Mouse (Mus musculus) liver, adult 2 months (tissue): ENCODE results near the gene H2-T24. TPM values are rescaled to one million over a fixed set of nuclear protein-coding genes. Genes with fewer than 3 reads are reported as not detected.
"Not testable (repeated sequence)": the region's sequence is repeated elsewhere in the genome, so short reads cannot be mapped to it uniquely, and the experiment has no call there.

Experiments used
- DNase-seq: peaks from one replicate; pipeline ENCODE4 v3.0.0-alpha.2; 2011; ENCODE audit warnings: low read depth, low spot score; ENCODE audit errors: extremely low read depth
- H3K27ac ChIP-seq: fragments of 200-500 bp; replicated peaks from 2 replicates; pipeline ENCODE4 v1.5.1; 2012; ENCODE audit warnings: low read depth, mild to moderate bottlenecking, control low read depth, inconsistent platforms, low read length; ENCODE audit not compliant: insufficient read depth
- H3K27me3 ChIP-seq: fragments of 200-500 bp; 2 replicates; pipeline ENCODE4 v1.6.1; 2012; ENCODE audit warnings: mild to moderate bottlenecking, moderate library complexity, low read length, inconsistent platforms; ENCODE audit not compliant: control insufficient read depth, insufficient read depth
- H3K36me3 ChIP-seq: fragments of 200-500 bp; 2 replicates; pipeline ENCODE4 v1.6.1; 2012; ENCODE audit warnings: low read length, inconsistent platforms; ENCODE audit not compliant: control insufficient read depth, insufficient read depth
- H3K4me1 ChIP-seq: fragments of 200-500 bp; 2 replicates; pipeline ENCODE4 v1.6.1; 2011; ENCODE audit warnings: low read length; ENCODE audit not compliant: control insufficient read depth, insufficient read depth
- H3K4me3 ChIP-seq: fragments of 200-500 bp; 2 replicates; pipeline ENCODE4 v1.5.1; 2011; ENCODE audit warnings: low read depth, mild to moderate bottlenecking, control low read depth, low read length, moderate library complexity; ENCODE audit not compliant: insufficient read depth
- H3K79me2 ChIP-seq: fragments of 200-500 bp; 2 replicates; pipeline ENCODE4 v1.6.1; 2012; ENCODE audit warnings: inconsistent platforms, mild to moderate bottlenecking, low read length, moderate library complexity; ENCODE audit not compliant: control insufficient read depth, insufficient read depth
- H3K9ac ChIP-seq: fragments of 200-500 bp; 2 replicates; pipeline ENCODE4 v1.6.1; 2012; ENCODE audit warnings: low read depth, mild to moderate bottlenecking, control low read depth, inconsistent platforms, low read length
- CTCF ChIP-seq: fragments of 200-500 bp; IDR thresholded peaks from 2 replicates; pipeline ENCODE4 v1.5.1; 2011; ENCODE audit warnings: low read depth, low read length, control low read depth
- POLR2A ChIP-seq: fragments of 200-500 bp; IDR thresholded peaks from 2 replicates; pipeline ENCODE4 v1.6.1; 2011; ENCODE audit warnings: low read length, control low read depth; ENCODE audit not compliant: insufficient read depth; ENCODE audit errors: extremely low read depth
- WGBS: fragments of 180-500 bp; shearing (Covaris S2); methylation state at CpG from one replicate; pipeline ENCODE4 v1.1.7; 2018; 5-methylcytosine and 5-hydroxymethylcytosine counted together
- polyA plus RNA-seq: library from polyadenylated mRNA; depleted of rRNA; stranded (reverse); fragments of >200 nt; gene quantifications from 2 replicates; pipeline ENCODE4 v1.2.3, GENCODE M21; 2012
- total RNA-seq: library from RNA; depleted of rRNA; stranded (reverse); fragments of >200 nt; gene quantifications from 2 replicates; pipeline ENCODE4 v1.2.3, GENCODE M21; 2014

H2-T24 gene
- total and polyA plus RNA-seq, 2 experiments: 2.1 to 5.3 TPM

- Histone ChIP-seq H3K4me1 (no peaks in the 10 kb centered on the region), H3K27me3 (no peaks in the 10 kb centered on the region), H3K9ac (no peak overlapping the region), H3K4me3 (no peak overlapping the region), H3K36me3 (peaks cover 6% of the 10 kb centered on the region; the same call in 1 of the 2 replicates), H3K27ac (no peak overlapping the region), H3K79me2 (no peaks in the 10 kb centered on the region)
- 98% methylated on average over 5 of the region's 5 CpGs for WGBS
- TF ChIP-seq CTCF (no peak), POLR2A (no peak)
- DNase-seq: no peak
Observed at GRCm38 (mm10) chr17:36014977-36015376, 5.4 kb downstream of the H2-T24 start.

DNA sequence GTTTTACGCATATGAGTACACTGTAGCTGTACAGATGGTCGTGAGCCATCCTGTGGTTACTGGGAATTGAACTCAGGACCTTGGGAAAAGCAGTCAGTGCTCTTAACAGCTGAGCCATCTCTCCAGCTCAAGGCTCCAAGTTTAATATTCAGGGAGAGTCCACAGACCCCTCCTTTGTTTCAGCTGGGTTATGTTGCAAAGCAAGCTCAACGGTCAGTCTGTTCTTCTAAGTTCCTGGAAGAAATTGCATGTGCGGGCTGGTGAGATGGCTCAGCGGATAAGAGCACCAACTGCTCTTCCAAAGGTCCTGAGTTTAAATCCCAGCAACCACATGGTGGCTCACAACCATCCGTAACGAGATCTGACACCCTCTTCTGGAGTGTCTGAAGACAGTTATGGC is 16.0 kb downstream of the H2-T24 start:
- 75% methylated on average over 7 of the region's 7 CpGs for WGBS
- not testable (repeated sequence) for DNase-seq, H3K27me3 ChIP-seq, H3K36me3 ChIP-seq, H3K27ac ChIP-seq, H3K4me3 ChIP-seq, H3K9ac ChIP-seq, H3K4me1 ChIP-seq
- H3K79me2 ChIP-seq: peaks cover 32% of the 10 kb centered on the region

GRCm38 (mm10) chr17:36003331-36003730 is 17.0 kb downstream of the H2-T24 start:
- Histone ChIP-seq H3K4me1 (peaks cover 1% of the 10 kb centered on the region; the same call in 1 of the 2 replicates), H3K36me3 (no peaks in the 10 kb centered on the region; the same call in 1 of the 2 replicates), H3K27ac (no peak overlapping the region), H3K79me2 (peaks cover 32% of the 10 kb centered on the region), H3K4me3 (no peak overlapping the region), H3K9ac (no peak overlapping the region), H3K27me3 (no peaks in the 10 kb centered on the region)
- TF ChIP-seq CTCF: no peak
- TF ChIP-seq POLR2A: no peak
- 95% methylated on average over 7 of the region's 7 CpGs for WGBS
- no peak for DNase-seq

GRCm38 (mm10) chr17:36001966-36002365 is 18.4 kb downstream of the H2-T24 start:
- Histone ChIP-seq H3K27ac (no peak overlapping the region), H3K4me3 (no peak overlapping the region), H3K4me1 (peaks cover 5% of the 10 kb centered on the region; the same call in 1 of the 2 replicates), H3K9ac (no peak overlapping the region), H3K79me2 (peaks cover 32% of the 10 kb centered on the region), H3K36me3 (no peaks in the 10 kb centered on the region; the same call in 1 of the 2 replicates), H3K27me3 (no peaks in the 10 kb centered on the region)
- DNase-seq: no peak
- TF ChIP-seq POLR2A (no peak), CTCF (no peak)
- 96% methylated on average over 6 of the region's 6 CpGs for WGBS

DNA sequence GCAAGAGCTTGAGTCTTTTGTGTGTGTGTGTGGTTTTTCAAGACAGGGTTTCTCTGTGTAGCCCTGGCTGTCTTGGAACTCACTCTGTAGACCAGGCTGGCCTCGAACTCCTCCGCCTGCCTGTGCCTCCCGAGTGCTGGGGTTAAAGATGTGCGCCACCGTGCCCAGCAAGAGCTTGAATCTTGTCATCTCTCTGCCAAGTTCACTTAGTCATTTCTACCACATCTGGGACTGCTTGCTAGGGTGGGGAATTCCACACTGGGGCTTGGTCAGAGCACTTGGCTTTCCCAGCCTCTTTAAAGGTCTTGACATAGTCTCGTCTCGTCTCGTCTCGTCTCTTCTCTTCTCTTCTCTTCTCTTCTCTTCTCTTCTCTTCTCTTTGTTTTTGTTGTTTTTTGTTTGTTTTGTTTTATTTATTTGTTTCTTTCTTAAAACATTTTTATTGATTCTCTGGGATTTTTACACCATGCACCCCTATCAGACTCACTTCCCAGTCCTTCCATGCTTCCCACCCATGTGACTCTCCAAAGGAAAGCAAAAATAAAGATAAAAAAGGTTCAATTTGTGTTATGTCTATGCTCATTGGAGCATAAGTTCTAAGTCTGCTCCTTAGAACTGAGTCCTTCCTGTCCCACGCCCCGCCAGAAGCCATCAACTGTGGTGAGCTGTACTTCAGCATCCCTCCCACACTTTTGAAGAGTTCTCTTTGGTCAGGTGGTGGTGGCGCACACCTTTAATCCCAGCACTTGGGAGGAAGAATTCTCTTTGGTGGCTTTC is 19.1 kb downstream of the H2-T24 start:
- no peak overlapping the region for H3K27ac ChIP-seq
- TF ChIP-seq POLR2A: no peak
- TF ChIP-seq CTCF: no peak
- peaks cover 5% of the 10 kb centered on the region; the same call in 1 of the 2 replicates for H3K4me1 ChIP-seq
- H3K4me3 ChIP-seq: no peak overlapping the region
- 94% methylated on average over 12 of the region's 12 CpGs for WGBS
- peaks cover 32% of the 10 kb centered on the region for H3K79me2 ChIP-seq
- H3K36me3 ChIP-seq: no peaks in the 10 kb centered on the region
- no peak overlapping the region for H3K9ac ChIP-seq
- no peak for DNase-seq
- H3K27me3 ChIP-seq: no peaks in the 10 kb centered on the region

- WGBS: 56% methylated on average over 4 of the region's 4 CpGs
- H3K79me2 ChIP-seq: peaks cover 35% of the 10 kb centered on the region
- no peak overlapping the region for H3K27ac ChIP-seq
- H3K4me1 ChIP-seq: peaks cover 6% of the 10 kb centered on the region
- TF ChIP-seq CTCF: no peak
- H3K27me3 ChIP-seq: no peaks in the 10 kb centered on the region
- no peak for DNase-seq
- H3K9ac ChIP-seq: no peak overlapping the region
- no peak overlapping the region for H3K4me3 ChIP-seq
- H3K36me3 ChIP-seq: no peaks in the 10 kb centered on the region
Observed at GRCm38 (mm10) chr17:36000349-36000748, 20.0 kb downstream of the H2-T24 start.
